Mouse (Mus musculus) stomach, postnatal 0 days (tissue): ENCODE data around the gene Pex10. TPM values are rescaled to one million over a fixed set of nuclear protein-coding genes. Genes with fewer than 3 reads are reported as not detected.
A peak's percentile ranks its signal among the peaks of the same experiment; 100 is the strongest.

Experiments used
- ATAC-seq: fragments of 200-750 bp; cut with Nextera tagmentation; 2 replicates; pipeline ENCODE4 v1.8.0; 2017; ENCODE audit not compliant: low FRiP score, low TSS enrichment
- DNase-seq: peaks from one replicate; pipeline ENCODE4 v3.0.0-alpha.2; 2016; ENCODE audit warnings: low spot score
- H3K27ac ChIP-seq: fragments of 300-500 bp; sonication (generic); replicated peaks from 2 replicates; pipeline ENCODE4 v1.5.1; 2014; ENCODE audit warnings: mild to moderate bottlenecking, control low read depth
- H3K27me3 ChIP-seq: fragments of 300-500 bp; sonication (generic); 2 replicates; pipeline ENCODE4 v1.6.1; 2014; ENCODE audit warnings: low read length; ENCODE audit not compliant: control insufficient read depth, insufficient read depth
- H3K36me3 ChIP-seq: fragments of 300-500 bp; sonication (generic); 2 replicates; pipeline ENCODE4 v1.6.1; 2014; ENCODE audit warnings: low read length, mixed read lengths; ENCODE audit not compliant: control insufficient read depth, insufficient read depth
- H3K4me1 ChIP-seq: fragments of 300-500 bp; sonication (generic); replicated peaks from 2 replicates; pipeline ENCODE4 v1.6.1; 2014; ENCODE audit warnings: antibody characterized with exemption; ENCODE audit not compliant: control insufficient read depth, insufficient read depth
- H3K4me2 ChIP-seq: fragments of 300-500 bp; sonication (generic); replicated peaks from 2 replicates; pipeline ENCODE4 v1.6.1; 2014; ENCODE audit warnings: low read depth, mild to moderate bottlenecking, control low read depth, moderate library complexity
- H3K4me3 ChIP-seq: fragments of 300-500 bp; sonication (generic); 2 replicates; pipeline ENCODE4 v1.5.1; 2014; ENCODE audit warnings: low read depth, low read length, control low read depth
- H3K9ac ChIP-seq: fragments of 300-500 bp; sonication (generic); 2 replicates; pipeline ENCODE4 v1.6.1; 2014; ENCODE audit warnings: mild to moderate bottlenecking, low read length, control low read depth, mixed read lengths
- H3K9me3 ChIP-seq: fragments of 300-500 bp; sonication (generic); 2 replicates; pipeline ENCODE4 v1.6.1; 2016; ENCODE audit warnings: low read length; ENCODE audit not compliant: control insufficient read depth
- CTCF ChIP-seq: IDR thresholded peaks from 2 replicates; pipeline ENCODE4 v1.5.1; 2016; ENCODE audit warnings: antibody characterized with exemption, low read depth, mild to moderate bottlenecking, moderate library complexity
- EP300 ChIP-seq: optimal IDR thresholded peaks from 2 replicates; pipeline ENCODE3; 2016; ENCODE audit warnings: antibody characterized with exemption
- WGBS: fragments of 180-500 bp; shearing (Covaris S2); extraction: QIAGEN DNeasy Blood & Tissue Kit; methylation state at CpG from one replicate; pipeline ENCODE4 v1.1.7; 2014; 5-methylcytosine and 5-hydroxymethylcytosine counted together
- polyA plus RNA-seq: library from polyadenylated mRNA; unstranded; fragments of >200 nt; fragmentation: Nextera tagmentation; extraction: Ambion mirVana; gene quantifications from 2 replicates; pipeline ENCODE4 v1.2.1, GENCODE M21; 2015

The Pex10 gene
- polyA plus RNA-seq, 1 experiment from 2014 or later, result 10.3 TPM

DNA sequence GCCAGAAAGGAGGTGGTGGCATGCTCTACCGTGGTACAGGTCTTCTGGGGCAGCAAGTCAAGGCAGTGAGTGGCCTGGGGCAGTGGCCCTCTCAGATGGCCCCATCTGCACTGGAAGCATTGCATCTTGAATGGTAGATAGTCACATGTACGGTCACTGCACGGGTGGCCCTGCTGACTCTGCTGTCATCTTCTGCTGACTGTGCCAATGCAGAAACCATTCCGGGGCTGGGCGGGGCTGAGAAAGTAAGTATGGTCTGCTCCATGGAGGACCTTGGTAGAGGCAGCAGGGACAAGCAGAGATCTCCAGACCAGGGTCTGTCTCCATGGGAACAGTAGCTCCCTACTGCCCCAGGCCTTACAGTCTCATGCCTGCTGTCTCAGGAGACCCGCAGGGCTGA, 54.4 kb downstream of the Pex10 start:
- 57% methylated on average over 6 of the region's 6 CpGs for WGBS
- Histone ChIP-seq H3K27ac (peak overlapping the region; percentile 89), H3K4me3 (no peak overlapping the region), H3K4me1 (peaks cover 12% of the 10 kb centered on the region), H3K4me2 (no peak overlapping the region; the same call in 1 of the 2 replicates), H3K9me3 (no peaks in the 10 kb centered on the region), H3K9ac (no peak overlapping the region), H3K36me3 (no peaks in the 10 kb centered on the region), H3K27me3 (no peaks in the 10 kb centered on the region)
- TF ChIP-seq EP300, result no peak
- no peak for TF ChIP-seq CTCF
- ATAC-seq (0 out of 2 replicates have a peak, but pooled peaks have one; percentile 8), DNase-seq (peak; percentile 46)

Other genes with a start within 250 kb of the Pex10 start
- gene Ttc34, start 229.6 kb upstream of the Pex10 start, polyA plus RNA-seq, result 0.06 and 0.10 TPM in 2 replicates
- gene Mmel1, start 197.4 kb upstream of the Pex10 start, polyA plus RNA-seq, result not detected in 2 replicates
- gene Fam213b, start 167.9 kb upstream of the Pex10 start, polyA plus RNA-seq, result 62.1 and 65.4 TPM in 2 replicates
- gene Tnfrsf14, start 138.5 kb upstream of the Pex10 start, polyA plus RNA-seq, result 0.61 TPM in 2 replicates
- gene Hes5, start 106.1 kb upstream of the Pex10 start, polyA plus RNA-seq, result 0.24 and 0.36 TPM in 2 replicates
- 14.8 and 14.9 TPM in 2 replicates for gene Pank4, start 102.9 kb upstream of the Pex10 start, polyA plus RNA-seq
- gene Plch2, start 10.2 kb upstream of the Pex10 start, polyA plus RNA-seq, result 15.4 and 18.3 TPM in 2 replicates
- 182 and 185 TPM in 2 replicates for gene Rer1, start 19.4 kb downstream of the Pex10 start, polyA plus RNA-seq
- 3.2 and 3.6 TPM in 2 replicates for gene Morn1, start 19.6 kb downstream of the Pex10 start, polyA plus RNA-seq
- 9.7 and 10.8 TPM in 2 replicates for gene Ski, start 155.6 kb downstream of the Pex10 start, polyA plus RNA-seq
- 43.5 and 46.3 TPM in 2 replicates for gene Faap20, start 182.8 kb downstream of the Pex10 start, polyA plus RNA-seq